Mouse (Mus musculus): ENCODE data around the gene Rpl6. TPM values are rescaled to one million over a fixed set of nuclear protein-coding genes. Genes with fewer than 3 reads are reported as not detected.
"Not testable (repeated sequence)": the region's sequence is repeated elsewhere in the genome, so short reads cannot be mapped to it uniquely, and the experiment has no call there.

The Rpl6 gene
- polyA plus RNA-seq, 1 experiment from 2014 or later, result 656 TPM

GRCm38 (mm10) chr5:121205537-121206130, 1.4 kb downstream of the Rpl6 start:
- not testable (repeated sequence) for H3K9me3 ChIP-seq (replicated peaks); DNase-seq (ENCODE audit: low spot score); H3K27me3 ChIP-seq (ENCODE audit: low read depth, poor library complexity, severe bottlenecking); H3K27ac ChIP-seq (replicated peaks)
- Histone ChIP-seq H3K4me1 (peaks cover 23% of the 10 kb centered on the region), H3K4me3 (peak overlapping the region; percentile 99), H3K36me3 (peaks cover 53% of the 10 kb centered on the region)
- WGBS, result 86% methylated on average over 9 of the region's 10 CpGs

- no peak for DNase-seq (ENCODE audit: low spot score)
- Histone ChIP-seq H3K4me1 (peaks cover 23% of the 10 kb centered on the region), H3K36me3 (peaks cover 62% of the 10 kb centered on the region), H3K9me3 (replicated peaks) (no peaks in the 10 kb centered on the region), H3K27ac (replicated peaks) (no peak overlapping the region), H3K27me3 (ENCODE audit: low read depth, poor library complexity, severe bottlenecking) (no peaks in the 10 kb centered on the region), H3K4me3 (peak overlapping the region; percentile 99)
- 86% methylated on average over 9 of the region's 9 CpGs for WGBS
These were observed 2.3 kb downstream of the Rpl6 start for GRCm38 (mm10) chr5:121206540-121206939.

GRCm38 (mm10) chr5:121206984-121207383, 2.7 kb downstream of the Rpl6 start:
- H3K4me3 ChIP-seq, result no peak overlapping the region

GRCm38 (mm10) chr5:121209755-121210600, 5.7 kb downstream of the Rpl6 start:
- Histone ChIP-seq H3K9me3 (replicated peaks) (no peaks in the 10 kb centered on the region), H3K36me3 (peaks cover 78% of the 10 kb centered on the region), H3K27me3 (ENCODE audit: low read depth, poor library complexity, severe bottlenecking) (no peaks in the 10 kb centered on the region), H3K4me3 (no peak overlapping the region), H3K27ac (replicated peaks) (no peak overlapping the region), H3K4me1 (peaks cover 23% of the 10 kb centered on the region)
- WGBS, result 95% methylated on average over 9 of the region's 9 CpGs
- no peak for DNase-seq (ENCODE audit: low spot score)

More at GRCm38 (mm10) chr5:121206984-121207383, 2.7 kb downstream of the Rpl6 start:
- Histone ChIP-seq H3K4me1 (peaks cover 23% of the 10 kb centered on the region), H3K27me3 (ENCODE audit: low read depth, poor library complexity, severe bottlenecking) (no peaks in the 10 kb centered on the region), H3K9me3 (replicated peaks) (no peaks in the 10 kb centered on the region), H3K36me3 (peaks cover 66% of the 10 kb centered on the region), H3K27ac (replicated peaks) (no peak overlapping the region)
- WGBS, result 87% methylated on average over 3 of the region's 3 CpGs
- DNase-seq (ENCODE audit: low spot score), result no peak

- Histone ChIP-seq H3K4me1 (peaks cover 19% of the 10 kb centered on the region), H3K9me3 (replicated peaks) (no peaks in the 10 kb centered on the region), H3K27ac (replicated peaks) (no peak overlapping the region), H3K36me3 (peaks cover 76% of the 10 kb centered on the region), H3K4me3 (no peak overlapping the region), H3K27me3 (ENCODE audit: low read depth, poor library complexity, severe bottlenecking) (no peaks in the 10 kb centered on the region)
- 94% methylated on average over 1 of the region's 1 CpGs for WGBS
- no peak for DNase-seq (ENCODE audit: low spot score)
These were observed 6.3 kb downstream of the Rpl6 start for GRCm38 (mm10) chr5:121210601-121210924.

GRCm38 (mm10) chr5:121212108-121212507, 7.8 kb downstream of the Rpl6 start:
- no peaks in the 10 kb centered on the region for H3K27me3 ChIP-seq (ENCODE audit: low read depth, poor library complexity, severe bottlenecking)
- H3K9me3 ChIP-seq (replicated peaks), result no peaks in the 10 kb centered on the region
- H3K27ac ChIP-seq (replicated peaks), result no peak overlapping the region
- H3K36me3 ChIP-seq, result peaks cover 61% of the 10 kb centered on the region
- H3K4me1 ChIP-seq, result peaks cover 4% of the 10 kb centered on the region; the same call in 1 of the 2 replicates
- no peak overlapping the region for H3K4me3 ChIP-seq
- no peak for DNase-seq (ENCODE audit: low spot score)
- 91% methylated on average over 6 of the region's 6 CpGs for WGBS

GRCm38 (mm10) chr5:121214707-121215106, 10.4 kb downstream of the Rpl6 start:
- H3K9me3 ChIP-seq (replicated peaks), result no peaks in the 10 kb centered on the region
- 62% methylated on average over 7 of the region's 7 CpGs for WGBS
- no peak overlapping the region for H3K27ac ChIP-seq (replicated peaks)
- no peak for DNase-seq (ENCODE audit: low spot score)
- H3K36me3 ChIP-seq, result peaks cover 35% of the 10 kb centered on the region
- no peak overlapping the region for H3K4me3 ChIP-seq
- no peaks in the 10 kb centered on the region for H3K27me3 ChIP-seq (ENCODE audit: low read depth, poor library complexity, severe bottlenecking)
- peaks cover 2% of the 10 kb centered on the region for H3K4me1 ChIP-seq

GRCm38 (mm10) chr5:121215380-121216125, 11.3 kb downstream of the Rpl6 start:
- 50% methylated on average over 13 of the region's 13 CpGs for WGBS
- Histone ChIP-seq H3K36me3 (peaks cover 26% of the 10 kb centered on the region), H3K27ac (replicated peaks) (no peak overlapping the region), H3K27me3 (ENCODE audit: low read depth, poor library complexity, severe bottlenecking) (no peaks in the 10 kb centered on the region), H3K9me3 (replicated peaks) (no peaks in the 10 kb centered on the region), H3K4me1 (peaks cover 5% of the 10 kb centered on the region), H3K4me3 (no peak overlapping the region)
- peak; percentile 74 for DNase-seq (ENCODE audit: low spot score)

- Histone ChIP-seq H3K9me3 (replicated peaks) (no peaks in the 10 kb centered on the region), H3K27me3 (ENCODE audit: low read depth, poor library complexity, severe bottlenecking) (no peaks in the 10 kb centered on the region), H3K4me3 (no peak overlapping the region), H3K36me3 (peaks cover 21% of the 10 kb centered on the region), H3K27ac (replicated peaks) (no peak overlapping the region), H3K4me1 (peaks cover 11% of the 10 kb centered on the region)
- 87% methylated on average over 12 of the region's 12 CpGs for WGBS
- DNase-seq (ENCODE audit: low spot score), result no peak
These were observed 11.8 kb downstream of the Rpl6 start for GRCm38 (mm10) chr5:121216126-121216446.

GRCm38 (mm10) chr5:121216584-121217312, 12.5 kb downstream of the Rpl6 start:
- not testable (repeated sequence) for H3K9me3 ChIP-seq (replicated peaks); H3K27ac ChIP-seq (replicated peaks); H3K4me3 ChIP-seq; DNase-seq (ENCODE audit: low spot score); H3K27me3 ChIP-seq (ENCODE audit: low read depth, poor library complexity, severe bottlenecking)
- peaks cover 17% of the 10 kb centered on the region for H3K4me1 ChIP-seq
- WGBS, result 86% methylated on average over 9 of the region's 9 CpGs
- peaks cover 14% of the 10 kb centered on the region for H3K36me3 ChIP-seq

- WGBS, result 97% methylated on average over 2 of the region's 2 CpGs
- DNase-seq (ENCODE audit: low spot score), result no peak
- no peak overlapping the region for H3K4me3 ChIP-seq
- no peaks in the 10 kb centered on the region for H3K27me3 ChIP-seq (ENCODE audit: low read depth, poor library complexity, severe bottlenecking)
- peaks cover 21% of the 10 kb centered on the region for H3K4me1 ChIP-seq
- H3K27ac ChIP-seq (replicated peaks), result no peak overlapping the region
- H3K36me3 ChIP-seq, result peaks cover 9% of the 10 kb centered on the region
- H3K9me3 ChIP-seq (replicated peaks), result no peaks in the 10 kb centered on the region
These were observed 13.0 kb downstream of the Rpl6 start for GRCm38 (mm10) chr5:121217313-121217634.

GRCm38 (mm10) chr5:121219190-121219589, 14.9 kb downstream of the Rpl6 start:
- Histone ChIP-seq H3K9me3 (replicated peaks) (no peaks in the 10 kb centered on the region), H3K36me3 (no peaks in the 10 kb centered on the region), H3K27me3 (ENCODE audit: low read depth, poor library complexity, severe bottlenecking) (no peaks in the 10 kb centered on the region), H3K4me3 (no peak overlapping the region), H3K4me1 (peaks cover 22% of the 10 kb centered on the region), H3K27ac (replicated peaks) (no peak overlapping the region)
- WGBS, result 83% methylated on average over 1 of the region's 1 CpGs
- DNase-seq (ENCODE audit: low spot score), result no peak
